Mouse (Mus musculus): ENCODE measurements around the gene Gm3045. TPM values are rescaled to one million over a fixed set of nuclear protein-coding genes. Genes with fewer than 3 reads are reported as not detected.

The Gm3045 gene
- total and polyA plus RNA-seq, 2 experiments: not detected

- Histone ChIP-seq H3K36me3 (ENCODE audit: control insufficient read depth, insufficient read depth, low read length) (no peaks in the 10 kb centered on the region), H3K79me2 (ENCODE audit: control insufficient read depth, insufficient read depth, low read length) (no peaks in the 10 kb centered on the region), H3K4me1 (ENCODE audit: control insufficient read depth, insufficient read depth, low read length) (no peaks in the 10 kb centered on the region), H3K4me3 (ENCODE audit: insufficient read depth, low read depth, low read length) (no peak overlapping the region), H3K27ac (replicated peaks; ENCODE audit: insufficient read depth, low read depth, low read length) (no peak overlapping the region), H3K9ac (ENCODE audit: low read depth, low read length) (no peak overlapping the region), H3K27me3 (ENCODE audit: control insufficient read depth, insufficient read depth, low read length) (no peaks in the 10 kb centered on the region)
- TF ChIP-seq POLR2A (IDR thresholded peaks at IDR 0.05; ENCODE audit: extremely low read depth, insufficient read depth, low read length): no peak
- WGBS: 60% methylated on average over 5 of the region's 5 CpGs
- DNase-seq (ENCODE audit: extremely low read depth, low read depth, low spot score): no peak
Observed at GRCm38 (mm10) chr13:56397572-56397971, 28.8 kb upstream of the Gm3045 start.

- H3K27ac ChIP-seq (replicated peaks; ENCODE audit: insufficient read depth, low read depth, low read length): no peak overlapping the region
- no peaks in the 10 kb centered on the region for H3K36me3 ChIP-seq (ENCODE audit: control insufficient read depth, insufficient read depth, low read length)
- no peak overlapping the region for H3K9ac ChIP-seq (ENCODE audit: low read depth, low read length)
- no peak for DNase-seq (ENCODE audit: extremely low read depth, low read depth, low spot score)
- WGBS: 80% methylated on average over 4 of the region's 4 CpGs
- H3K4me3 ChIP-seq (ENCODE audit: insufficient read depth, low read depth, low read length): no peak overlapping the region
- no peaks in the 10 kb centered on the region for H3K27me3 ChIP-seq (ENCODE audit: control insufficient read depth, insufficient read depth, low read length)
- H3K79me2 ChIP-seq (ENCODE audit: control insufficient read depth, insufficient read depth, low read length): no peaks in the 10 kb centered on the region
- no peak for TF ChIP-seq POLR2A (IDR thresholded peaks at IDR 0.05; ENCODE audit: extremely low read depth, insufficient read depth, low read length)
- no peaks in the 10 kb centered on the region for H3K4me1 ChIP-seq (ENCODE audit: control insufficient read depth, insufficient read depth, low read length)
Observed at GRCm38 (mm10) chr13:56401186-56401585, 25.2 kb upstream of the Gm3045 start.

GRCm38 (mm10) chr13:56403381-56404086, 22.9 kb upstream of the Gm3045 start:
- H3K4me3 ChIP-seq (ENCODE audit: insufficient read depth, low read depth, low read length): no peak overlapping the region
- no peak overlapping the region for H3K27ac ChIP-seq (replicated peaks; ENCODE audit: insufficient read depth, low read depth, low read length)
- H3K27me3 ChIP-seq (ENCODE audit: control insufficient read depth, insufficient read depth, low read length): no peaks in the 10 kb centered on the region
- no peak for DNase-seq (ENCODE audit: extremely low read depth, low read depth, low spot score)
- H3K9ac ChIP-seq (ENCODE audit: low read depth, low read length): no peak overlapping the region
- no peaks in the 10 kb centered on the region for H3K36me3 ChIP-seq (ENCODE audit: control insufficient read depth, insufficient read depth, low read length)
- TF ChIP-seq POLR2A (IDR thresholded peaks at IDR 0.05; ENCODE audit: extremely low read depth, insufficient read depth, low read length) (no peak), CTCF (IDR thresholded peaks at IDR 0.05; ENCODE audit: low read depth, low read length) (no peak)
- no peaks in the 10 kb centered on the region for H3K79me2 ChIP-seq (ENCODE audit: control insufficient read depth, insufficient read depth, low read length)
- H3K4me1 ChIP-seq (ENCODE audit: control insufficient read depth, insufficient read depth, low read length): no peaks in the 10 kb centered on the region
- WGBS: 87% methylated on average over 8 of the region's 8 CpGs

GRCm38 (mm10) chr13:56404511-56405140, 21.8 kb upstream of the Gm3045 start:
- no peaks in the 10 kb centered on the region for H3K27me3 ChIP-seq (ENCODE audit: control insufficient read depth, insufficient read depth, low read length)
- WGBS: 74% methylated on average over 6 of the region's 6 CpGs

GRCm38 (mm10) chr13:56412286-56412873, 14.0 kb upstream of the Gm3045 start:
- H3K4me3 ChIP-seq (ENCODE audit: insufficient read depth, low read depth, low read length): no peak overlapping the region
- no peaks in the 10 kb centered on the region for H3K36me3 ChIP-seq (ENCODE audit: control insufficient read depth, insufficient read depth, low read length)
- H3K9ac ChIP-seq (ENCODE audit: low read depth, low read length): no peak overlapping the region
- no peaks in the 10 kb centered on the region for H3K79me2 ChIP-seq (ENCODE audit: control insufficient read depth, insufficient read depth, low read length)
- no peak overlapping the region for H3K27ac ChIP-seq (replicated peaks; ENCODE audit: insufficient read depth, low read depth, low read length)
- DNase-seq (ENCODE audit: extremely low read depth, low read depth, low spot score): no peak
- no peaks in the 10 kb centered on the region for H3K4me1 ChIP-seq (ENCODE audit: control insufficient read depth, insufficient read depth, low read length)
- H3K27me3 ChIP-seq (ENCODE audit: control insufficient read depth, insufficient read depth, low read length): no peaks in the 10 kb centered on the region
- WGBS: 89% methylated on average over 9 of the region's 9 CpGs
- TF ChIP-seq CTCF (IDR thresholded peaks at IDR 0.05; ENCODE audit: low read depth, low read length) (no peak), POLR2A (IDR thresholded peaks at IDR 0.05; ENCODE audit: extremely low read depth, insufficient read depth, low read length) (no peak)

More at GRCm38 (mm10) chr13:56404511-56405140, 21.8 kb upstream of the Gm3045 start:
- no peak for DNase-seq (ENCODE audit: extremely low read depth, low read depth, low spot score)
- H3K79me2 ChIP-seq (ENCODE audit: control insufficient read depth, insufficient read depth, low read length): no peaks in the 10 kb centered on the region
- H3K36me3 ChIP-seq (ENCODE audit: control insufficient read depth, insufficient read depth, low read length): no peaks in the 10 kb centered on the region
- H3K4me3 ChIP-seq (ENCODE audit: insufficient read depth, low read depth, low read length): no peak overlapping the region
- no peak overlapping the region for H3K27ac ChIP-seq (replicated peaks; ENCODE audit: insufficient read depth, low read depth, low read length)
- no peak for TF ChIP-seq POLR2A (IDR thresholded peaks at IDR 0.05; ENCODE audit: extremely low read depth, insufficient read depth, low read length)
- TF ChIP-seq CTCF (IDR thresholded peaks at IDR 0.05; ENCODE audit: low read depth, low read length): no peak
- no peak overlapping the region for H3K9ac ChIP-seq (ENCODE audit: low read depth, low read length)
- no peaks in the 10 kb centered on the region for H3K4me1 ChIP-seq (ENCODE audit: control insufficient read depth, insufficient read depth, low read length)
